Mouse (Mus musculus) olfactory bulb, adult 2 months (tissue): ENCODE results near the gene Nfib.

Experiments
- CTCF ChIP-seq: fragments of 200-500 bp; IDR thresholded peaks from 2 replicates; pipeline ENCODE4 v1.5.1; 2012; ENCODE audit warnings: low read depth, mild to moderate bottlenecking, low read length, moderate library complexity; ENCODE audit not compliant: insufficient read depth
- POLR2A ChIP-seq: fragments of 200-500 bp; IDR thresholded peaks from 2 replicates; pipeline ENCODE4 v1.6.1; 2012; ENCODE audit warnings: mild to moderate bottlenecking, low read depth, low read length, moderate library complexity; ENCODE audit not compliant: insufficient read depth

DNA sequence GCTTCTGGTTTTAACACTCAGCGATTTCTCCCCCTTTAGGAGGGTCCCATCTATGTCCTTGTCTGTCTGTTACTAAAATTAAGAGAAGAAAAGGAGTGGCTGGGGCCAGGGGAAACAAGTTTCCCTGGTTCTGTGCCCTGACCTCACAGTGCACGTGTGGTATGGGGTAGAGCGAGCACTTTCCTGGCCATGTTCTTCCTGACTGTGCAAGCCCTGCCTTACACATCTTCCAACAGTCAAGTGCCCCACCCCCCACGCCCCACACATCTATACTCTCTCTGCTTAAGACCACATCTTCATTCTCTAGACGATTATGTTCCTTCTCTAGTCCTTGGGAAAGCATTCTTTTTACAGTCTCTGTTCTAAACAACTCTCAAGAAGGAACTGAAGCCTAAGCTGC is 173.6 kb downstream of the Nfib start:
- TF ChIP-seq POLR2A (no peak), CTCF (no peak)
